Comparison of ENCODE assay signal across 13 mouse cellular contexts in genomic region chr4:132041471-132042332, GRCm38 (mm10). TPM values are rescaled to one million over a fixed set of nuclear protein-coding genes. Genes with fewer than 3 reads are reported as not detected.
DNase-seq lines count a peak whose midpoint lies in the region; ATAC-seq lines count a peak whose summit lies in the region.
"Had no signal": no experiment of that assay in that cellular context is flagged by ENCODE, and none has a peak within 500 bp of the region (broad histone marks: within the 10 kb centered on the region; RNA-seq: fewer than 3 reads in every experiment).

No protein-coding gene starts in this region.

- peaks cover 52% of the 10 kb centered on the region for H3K4me1 ChIP-seq in hindbrain, embryonic 15.5 days (replicated peaks)
- peaks cover 6% of the 10 kb centered on the region; the same call in 1 of the 2 replicates for H3K4me1 ChIP-seq in hindbrain, embryonic 11.5 days (replicated peaks; ENCODE audit: control insufficient read depth, insufficient read depth, low read length)
- peaks cover 96% of the 10 kb centered on the region for H3K4me1 ChIP-seq in liver, embryonic 13.5 days (replicated peaks)
- H3K4me1 ChIP-seq in forebrain, embryonic 11.5 days (replicated peaks; ENCODE audit: control insufficient read depth, insufficient read depth, low read length), result no peaks in the 10 kb centered on the region

- no peaks in the 10 kb centered on the region for H3K27me3 ChIP-seq in hindbrain, embryonic 15.5 days
- no peaks in the 10 kb centered on the region for H3K27me3 ChIP-seq in hindbrain, embryonic 11.5 days (ENCODE audit: control insufficient read depth, insufficient read depth, low read length)
- no peaks in the 10 kb centered on the region for H3K27me3 ChIP-seq in liver, embryonic 13.5 days
- H3K27me3 ChIP-seq in forebrain, embryonic 11.5 days (ENCODE audit: control insufficient read depth, insufficient read depth, low read length), result no peaks in the 10 kb centered on the region
- H3K27me3 ChIP-seq: embryonic facial prominence, embryonic 12.5 days had no signal

- 0 out of 2 replicates have a peak, but pooled peaks have one; percentile 11 for ATAC-seq in hindbrain, embryonic 15.5 days (ENCODE audit: low FRiP score, low read depth)
- ATAC-seq in hindbrain, embryonic 11.5 days (ENCODE audit: low FRiP score), result no peak
- ATAC-seq in liver, embryonic 13.5 days (ENCODE audit: low read depth), result peak; percentile 69
- ATAC-seq in forebrain, embryonic 11.5 days (replicated peaks; ENCODE audit: low FRiP score), result no peak

- no peak for DNase-seq in hindbrain, embryonic 11.5 days (ENCODE audit: low spot score)
- DNase-seq in thymus, postnatal 0 days (ENCODE audit: low spot score), result peak; percentile 35
- DNase-seq in thymus, postnatal 14 days, result no peak
- DNase-seq in liver, embryonic 13.5 days, result no peak
- no peak for DNase-seq in forebrain, embryonic 11.5 days (ENCODE audit: low spot score)
- DNase-seq in adrenal gland, postnatal 14 days, result no peak
- DNase-seq: cerebellum, adult 8-10 months had no signal

- 77% methylated on average over 6 of the region's 6 CpGs for WGBS in hindbrain, embryonic 15.5 days
- WGBS in hindbrain, embryonic 11.5 days, result 84% methylated on average over 6 of the region's 6 CpGs
- 70% methylated on average over 6 of the region's 6 CpGs for WGBS in liver, embryonic 13.5 days (ENCODE audit: insufficient replicate concordance)
- 80% methylated on average over 6 of the region's 6 CpGs for WGBS in forebrain, embryonic 11.5 days

- no peaks in the 10 kb centered on the region for H3K36me3 ChIP-seq in hindbrain, embryonic 15.5 days
- no peaks in the 10 kb centered on the region for H3K36me3 ChIP-seq in hindbrain, embryonic 11.5 days (ENCODE audit: control insufficient read depth, insufficient read depth, low read length)
- peaks cover 35% of the 10 kb centered on the region for H3K36me3 ChIP-seq in liver, embryonic 13.5 days
- no peaks in the 10 kb centered on the region for H3K36me3 ChIP-seq in forebrain, embryonic 11.5 days (ENCODE audit: control insufficient read depth, insufficient read depth, low read length)
- H3K36me3 ChIP-seq: embryonic facial prominence, embryonic 12.5 days had no signal

- no peak overlapping the region for H3K4me2 ChIP-seq in hindbrain, embryonic 15.5 days
- no peak overlapping the region for H3K4me2 ChIP-seq in hindbrain, embryonic 11.5 days (replicated peaks; ENCODE audit: low read depth, low read length)
- H3K4me2 ChIP-seq in liver, embryonic 13.5 days, result peak overlapping the region; percentile 50; the same call in 1 of the 2 replicates
- no peak overlapping the region for H3K4me2 ChIP-seq in forebrain, embryonic 11.5 days (ENCODE audit: low read depth, low read length, severe bottlenecking)
- H3K4me2 ChIP-seq: embryonic facial prominence, embryonic 12.5 days had no signal

- no peak overlapping the region for H3K27ac ChIP-seq in hindbrain, embryonic 15.5 days (replicated peaks)
- no peak overlapping the region for H3K27ac ChIP-seq in hindbrain, embryonic 11.5 days (ENCODE audit: low read depth, low read length)
- peak overlapping the region; percentile 83 for H3K27ac ChIP-seq in liver, embryonic 13.5 days
- no peak overlapping the region for H3K27ac ChIP-seq in forebrain, embryonic 11.5 days (ENCODE audit: low read depth, low read length)
- H3K27ac ChIP-seq: embryonic facial prominence, embryonic 12.5 days; kidney, postnatal 0 days had no signal

- H3K9ac ChIP-seq in hindbrain, embryonic 15.5 days, result no peak overlapping the region
- no peak overlapping the region for H3K9ac ChIP-seq in hindbrain, embryonic 11.5 days (ENCODE audit: low read depth, low read length)
- H3K9ac ChIP-seq in liver, embryonic 13.5 days, result peak overlapping the region; percentile 46; the same call in 1 of the 2 replicates
- no peak overlapping the region for H3K9ac ChIP-seq in forebrain, embryonic 11.5 days (ENCODE audit: low read length)
- H3K9ac ChIP-seq: embryonic facial prominence, embryonic 12.5 days had no signal

- H3K9me3 ChIP-seq in hindbrain, embryonic 15.5 days, result no peaks in the 10 kb centered on the region
- H3K9me3 ChIP-seq in hindbrain, embryonic 11.5 days (ENCODE audit: control insufficient read depth, low read length), result no peaks in the 10 kb centered on the region
- H3K9me3 ChIP-seq in liver, embryonic 13.5 days (replicated peaks), result no peaks in the 10 kb centered on the region
- H3K9me3 ChIP-seq in forebrain, embryonic 11.5 days (ENCODE audit: control insufficient read depth, low read length), result no peaks in the 10 kb centered on the region
- H3K9me3 ChIP-seq: embryonic facial prominence, embryonic 12.5 days had no signal

- H3K4me3 ChIP-seq in hindbrain, embryonic 15.5 days, result no peak overlapping the region
- H3K4me3 ChIP-seq in hindbrain, embryonic 11.5 days (ENCODE audit: low read depth, low read length), result no peak overlapping the region
- 0 out of 2 replicates have a peak overlapping the region, but pooled peaks have one; percentile 0 for H3K4me3 ChIP-seq in liver, embryonic 13.5 days (replicated peaks)
- H3K4me3 ChIP-seq in forebrain, embryonic 11.5 days (ENCODE audit: low read depth, low read length), result no peak overlapping the region
- H3K4me3 ChIP-seq: embryonic facial prominence, embryonic 12.5 days had no signal

RNA-seq across cellular contexts. Expression of gene Gm10300, which starts 32.8 kb away (rescaled TPM):
- not detected in 2 replicates for polyA plus RNA-seq in hindbrain, embryonic 15.5 days (2015; fragmentation: Nextera tagmentation; extraction: Ambion mirVana)
- polyA plus RNA-seq in hindbrain, embryonic 11.5 days (2014; fragmentation: Nextera tagmentation; extraction: Ambion mirVana), result 0.06 and 0.08 TPM in 2 replicates
- polyA plus RNA-seq in thymus, postnatal 0 days (2015; fragmentation: Nextera tagmentation; extraction: Ambion mirVana), result 0.05 and 0.08 TPM in 2 replicates
- 0.39 and 0.63 TPM in 2 replicates for polyA plus RNA-seq in liver, embryonic 13.5 days (2015; fragmentation: Nextera tagmentation; extraction: Ambion mirVana)
- polyA plus RNA-seq in forebrain, embryonic 11.5 days (2014; fragmentation: Nextera tagmentation; extraction: Ambion mirVana), result not detected in 2 replicates
- 0.19 TPM in 1 of 2 replicates, not detected in the other for total RNA-seq in adrenal gland, postnatal 14 days (2021)
- total RNA-seq: layer of hippocampus, postnatal 25 days had no signal
- polyA plus RNA-seq: brain, embryonic 14.5 days; embryonic facial prominence, embryonic 12.5 days; neural tube, embryonic 11.5 days had no signal

RNA-seq across cellular contexts. Expression of gene Epb41, which starts 33.4 kb away (rescaled TPM):
- polyA plus RNA-seq in hindbrain, embryonic 15.5 days (2015; fragmentation: Nextera tagmentation; extraction: Ambion mirVana), result 59.8 and 68.4 TPM in 2 replicates
- polyA plus RNA-seq in hindbrain, embryonic 11.5 days (2014; fragmentation: Nextera tagmentation; extraction: Ambion mirVana), result 208 and 223 TPM in 2 replicates
- 47.5 and 52.0 TPM in 2 replicates for polyA plus RNA-seq in thymus, postnatal 0 days (2015; fragmentation: Nextera tagmentation; extraction: Ambion mirVana)
- 147 and 193 TPM in 2 replicates for polyA plus RNA-seq in liver, embryonic 13.5 days (2015; fragmentation: Nextera tagmentation; extraction: Ambion mirVana)
- 135 and 145 TPM in 2 replicates for polyA plus RNA-seq in forebrain, embryonic 11.5 days (2014; fragmentation: Nextera tagmentation; extraction: Ambion mirVana)
- total RNA-seq in adrenal gland, postnatal 14 days (2021), result 112 and 148 TPM in 2 replicates

Comparison
In these comparisons a context has a peak if more than half of its experiments do, and no peak if none do; other contexts are left out.
1. ATAC-seq: peak in hindbrain, embryonic 15.5 days (single experiment) and liver, embryonic 13.5 days (single experiment); none in hindbrain, embryonic 11.5 days (single experiment) and forebrain, embryonic 11.5 days (single experiment).